9 mouse cellular contexts compared by ENCODE assay signal in genomic region chr4:131922404-131922803, GRCm38 (mm10). TPM values are rescaled to one million over a fixed set of nuclear protein-coding genes. Genes with fewer than 3 reads are reported as not detected.
A peak's percentile ranks its signal among the peaks of the same experiment; 100 is the strongest.
DNase-seq lines count a peak whose midpoint lies in the region; ATAC-seq and TF ChIP-seq lines count a peak whose summit lies in the region.
"Had no signal": no experiment of that assay in that cellular context is flagged by ENCODE, and none has a peak within 500 bp of the region (broad histone marks: within the 10 kb centered on the region; RNA-seq: fewer than 3 reads in every experiment).

No protein-coding gene starts in this region.

- peak overlapping the region; percentile 66; the same call in 1 of the 2 replicates for H3K4me3 ChIP-seq in liver, adult 2 months (ENCODE audit: insufficient read depth, low read depth, low read length)
- peak overlapping the region; percentile 41 for H3K4me3 ChIP-seq in forebrain, embryonic 11.5 days (ENCODE audit: low read depth, low read length)
- H3K4me3 ChIP-seq in limb, embryonic 12.5 days (replicated peaks) = peak overlapping the region; percentile 67
- peak overlapping the region; percentile 41 for H3K4me3 ChIP-seq in neural tube, embryonic 14.5 days (ENCODE audit: low read depth, low read length)

- peak overlapping the region; percentile 61 for H3K9ac ChIP-seq in liver, adult 2 months (ENCODE audit: low read depth, low read length)
- no peak overlapping the region for H3K9ac ChIP-seq in forebrain, embryonic 11.5 days (ENCODE audit: low read length)
- H3K9ac ChIP-seq in limb, embryonic 12.5 days (replicated peaks) = peak overlapping the region; percentile 83; the same call in 1 of the 2 replicates
- no peak overlapping the region for H3K9ac ChIP-seq in neural tube, embryonic 14.5 days (replicated peaks; ENCODE audit: low read depth, low read length)

- H3K27ac ChIP-seq in liver, adult 2 months (replicated peaks; ENCODE audit: insufficient read depth, low read depth, low read length) = no peak overlapping the region
- no peak overlapping the region for H3K27ac ChIP-seq in forebrain, embryonic 11.5 days (ENCODE audit: low read depth, low read length)
- no peak overlapping the region for H3K27ac ChIP-seq in limb, embryonic 12.5 days
- no peak overlapping the region for H3K27ac ChIP-seq in neural tube, embryonic 14.5 days (ENCODE audit: low read depth, low read length)

- H3K4me2 ChIP-seq in forebrain, embryonic 11.5 days (ENCODE audit: low read depth, low read length, severe bottlenecking) = peak overlapping the region; percentile 68
- peak overlapping the region; percentile 88 for H3K4me2 ChIP-seq in limb, embryonic 12.5 days
- H3K4me2 ChIP-seq in neural tube, embryonic 14.5 days (ENCODE audit: low read depth, low read length) = peak overlapping the region; percentile 78; the same call in 1 of the 2 replicates

- DNase-seq in liver, adult 2 months (ENCODE audit: extremely low read depth, low read depth, low spot score) = no peak
- no peak for DNase-seq in liver
- DNase-seq in forebrain, embryonic 11.5 days (ENCODE audit: low spot score) = no peak
- DNase-seq in adrenal gland, adult 18-20 months (ENCODE audit: low spot score in 2 of 2) = no peak
- DNase-seq in adrenal gland, postnatal 25 days = no peak
- no peak for DNase-seq in urinary bladder, postnatal 4 days (ENCODE audit: low spot score in 2 of 2)

- ATAC-seq in forebrain, embryonic 11.5 days (replicated peaks; ENCODE audit: low FRiP score) = no peak
- no peak for ATAC-seq in limb, embryonic 12.5 days (ENCODE audit: insufficient number of reproducible peaks, insufficient read depth, low FRiP score, low TSS enrichment, low read depth)
- ATAC-seq in neural tube, embryonic 14.5 days (ENCODE audit: low read depth) = no peak

- H3K36me3 ChIP-seq in liver, adult 2 months (ENCODE audit: control insufficient read depth, insufficient read depth, low read length) = peaks cover 8% of the 10 kb centered on the region
- peaks cover 4% of the 10 kb centered on the region; the same call in 1 of the 2 replicates for H3K36me3 ChIP-seq in forebrain, embryonic 11.5 days (ENCODE audit: control insufficient read depth, insufficient read depth, low read length)
- H3K36me3 ChIP-seq in limb, embryonic 12.5 days = peaks cover 48% of the 10 kb centered on the region
- H3K36me3 ChIP-seq in neural tube, embryonic 14.5 days (ENCODE audit: control insufficient read depth, insufficient read depth, low read length) = peaks cover 15% of the 10 kb centered on the region

- no peak for TF ChIP-seq CTCF in liver, adult 2 months (IDR thresholded peaks at IDR 0.05; ENCODE audit: low read depth, low read length)

- no peaks in the 10 kb centered on the region for H3K27me3 ChIP-seq in liver, adult 2 months (ENCODE audit: control insufficient read depth, insufficient read depth, low read length)
- H3K27me3 ChIP-seq in forebrain, embryonic 11.5 days (ENCODE audit: control insufficient read depth, insufficient read depth, low read length) = peaks cover 65% of the 10 kb centered on the region
- peaks cover 63% of the 10 kb centered on the region for H3K27me3 ChIP-seq in limb, embryonic 12.5 days
- peaks cover 43% of the 10 kb centered on the region for H3K27me3 ChIP-seq in neural tube, embryonic 14.5 days (ENCODE audit: control insufficient read depth, insufficient read depth, low read length)

- H3K4me1 ChIP-seq in liver, adult 2 months (ENCODE audit: control insufficient read depth, insufficient read depth, low read length) = peaks cover 23% of the 10 kb centered on the region
- peaks cover 23% of the 10 kb centered on the region for H3K4me1 ChIP-seq in forebrain, embryonic 11.5 days (replicated peaks; ENCODE audit: control insufficient read depth, insufficient read depth, low read length)
- H3K4me1 ChIP-seq in limb, embryonic 12.5 days (replicated peaks) = peaks cover 67% of the 10 kb centered on the region
- H3K4me1 ChIP-seq in neural tube, embryonic 14.5 days (ENCODE audit: control insufficient read depth, insufficient read depth, low read length) = peaks cover 15% of the 10 kb centered on the region; the same call in 1 of the 2 replicates

- no peaks in the 10 kb centered on the region for H3K9me3 ChIP-seq in forebrain, embryonic 11.5 days (ENCODE audit: control insufficient read depth, low read length)
- H3K9me3 ChIP-seq in limb, embryonic 12.5 days = no peaks in the 10 kb centered on the region
- H3K9me3 ChIP-seq in neural tube, embryonic 14.5 days (ENCODE audit: control insufficient read depth, low read length) = no peaks in the 10 kb centered on the region

- no peaks in the 10 kb centered on the region for H3K79me2 ChIP-seq in liver, adult 2 months (ENCODE audit: control insufficient read depth, insufficient read depth, low read length)

- 55% methylated on average over 15 of the region's 15 CpGs for WGBS in liver, adult 2 months
- WGBS in forebrain, embryonic 11.5 days = 55% methylated on average over 15 of the region's 15 CpGs
- WGBS in limb, embryonic 12.5 days = 56% methylated on average over 15 of the region's 15 CpGs
- WGBS in neural tube, embryonic 14.5 days = 58% methylated on average over 15 of the region's 15 CpGs

- no peak for TF ChIP-seq POLR2A in liver, adult 2 months (IDR thresholded peaks at IDR 0.05; ENCODE audit: extremely low read depth, insufficient read depth, low read length)

RNA-seq across cellular contexts. Expression of gene Tmem200b, which starts 0.8 kb away (rescaled TPM):
- 1.7 and 2.4 TPM in 2 replicates for total RNA-seq in liver, adult 2 months (2014; rRNA removed)
- 5.7 and 9.0 TPM in 2 replicates for polyA plus RNA-seq in liver, adult 2 months (2012; rRNA removed)
- 0.72 and 1.2 TPM in 2 replicates for polyA plus RNA-seq in forebrain, embryonic 11.5 days (2014; fragmentation: Nextera tagmentation; extraction: Ambion mirVana)
- polyA plus RNA-seq in limb, embryonic 12.5 days (2016; fragmentation: Nextera tagmentation; extraction: Ambion mirVana) = 2.2 and 2.5 TPM in 2 replicates
- polyA plus RNA-seq in neural tube, embryonic 14.5 days (2014; fragmentation: Nextera tagmentation; extraction: Ambion mirVana) = not detected in 2 replicates
- total RNA-seq in adrenal gland, adult 18-20 months (2021) = 10 to 100 TPM in 1 of 2 experiments, 1 to 10 TPM in 1; 6.2 to 11.5 TPM
- total RNA-seq in adrenal gland, postnatal 25 days (2021) = 4.3 and 7.2 TPM in 2 replicates
- total RNA-seq: common myeloid progenitor, adult 5-6 weeks had no signal

RNA-seq across cellular contexts. Expression of gene Srsf4, which starts 49.0 kb away (rescaled TPM):
- total RNA-seq in liver, adult 2 months (2014; rRNA removed) = 14.8 and 15.9 TPM in 2 replicates
- polyA plus RNA-seq in liver, adult 2 months (2012; rRNA removed) = 17.2 and 19.0 TPM in 2 replicates
- 191 TPM in 2 replicates for polyA plus RNA-seq in forebrain, embryonic 11.5 days (2014; fragmentation: Nextera tagmentation; extraction: Ambion mirVana)
- polyA plus RNA-seq in limb, embryonic 12.5 days (2016; fragmentation: Nextera tagmentation; extraction: Ambion mirVana) = 158 and 162 TPM in 2 replicates
- polyA plus RNA-seq in neural tube, embryonic 14.5 days (2014; fragmentation: Nextera tagmentation; extraction: Ambion mirVana) = 88.5 and 102 TPM in 2 replicates
- 10 to 100 TPM; 59.7 to 62.5 TPM for total RNA-seq in adrenal gland, adult 18-20 months (2021)
- 70.9 and 71.7 TPM in 2 replicates for total RNA-seq in adrenal gland, postnatal 25 days (2021)

Comparison
In these comparisons a context has a peak if more than half of its experiments do, and no peak if none do; other contexts are left out.
1. H3K9ac ChIP-seq: peak in liver, adult 2 months (single experiment) and limb, embryonic 12.5 days (single experiment); none in forebrain, embryonic 11.5 days (single experiment) and neural tube, embryonic 14.5 days (single experiment).
2. Peak in every context shown above with its lines, with median percentiles within 50 percentile points of each other: H3K4me3 ChIP-seq and H3K4me2 ChIP-seq.